In genomic region chrX:72656230-72656898, GRCm38 (mm10) we compare ENCODE assay signal across 8 mouse cellular contexts. TPM values are rescaled to one million over a fixed set of nuclear protein-coding genes. Genes with fewer than 3 reads are reported as not detected.
A peak's percentile ranks its signal among the peaks of the same experiment; 100 is the strongest.
DNase-seq lines count a peak whose midpoint lies in the region; ATAC-seq and TF ChIP-seq lines count a peak whose summit lies in the region.

Gene Gabra3, minus strand, starts transcription at chrX:72656848.

- no peaks in the 10 kb centered on the region for H3K27me3 ChIP-seq in heart, postnatal 0 days (ENCODE audit: control insufficient read depth, insufficient read depth, low read length)
- no peaks in the 10 kb centered on the region for H3K27me3 ChIP-seq in hindbrain, embryonic 15.5 days
- no peaks in the 10 kb centered on the region for H3K27me3 ChIP-seq in midbrain, embryonic 13.5 days

- WGBS in heart, postnatal 0 days, result 11% methylated on average over 4 of the region's 4 CpGs
- 9% methylated on average over 4 of the region's 4 CpGs for WGBS in hindbrain, embryonic 15.5 days
- 9% methylated on average over 4 of the region's 4 CpGs for WGBS in midbrain, embryonic 13.5 days

- no peak within 1 kb of the TSS for H3K27ac ChIP-seq in heart, postnatal 0 days (ENCODE audit: low read depth)
- peak within 1 kb of the TSS; percentile 80 for H3K27ac ChIP-seq in hindbrain, embryonic 15.5 days (replicated peaks)
- peak within 1 kb of the TSS; percentile 65; the same call in 1 of the 2 replicates for H3K27ac ChIP-seq in midbrain, embryonic 13.5 days

- H3K36me3 ChIP-seq in heart, postnatal 0 days (replicated peaks; ENCODE audit: control insufficient read depth, insufficient read depth, low read length), result no peaks in the 10 kb centered on the region
- H3K36me3 ChIP-seq in hindbrain, embryonic 15.5 days, result no peaks in the 10 kb centered on the region
- H3K36me3 ChIP-seq in midbrain, embryonic 13.5 days, result no peaks in the 10 kb centered on the region

- no peak for DNase-seq in heart, postnatal 0 days (ENCODE audit: low spot score)
- no peak for DNase-seq in heart, postnatal 10 days
- peak; percentile 15 for DNase-seq in embryo, embryonic 10 days (ENCODE audit: low spot score)
- no peak for DNase-seq in c-Kit-positive CD71-positive TER-119-positive erythroid progenitor cells, embryonic 14.5 days (ENCODE audit: low spot score)
- no peak for DNase-seq in B cell, adult 2 months
- no peak for DNase-seq in gastrocnemius, postnatal 10 days

- intact Hi-C loops in heart, postnatal 10 days (cut with DNase I), result no loop called here

- no peak for TF ChIP-seq EP300 in heart, postnatal 0 days (IDR thresholded peaks at IDR 0.05; ENCODE audit: low read depth)

- no peak for ATAC-seq in heart, postnatal 0 days (ENCODE audit: insufficient read depth, low read depth)
- ATAC-seq in hindbrain, embryonic 15.5 days (ENCODE audit: low FRiP score, low read depth), result peak; percentile 90
- ATAC-seq in midbrain, embryonic 13.5 days, result peak; percentile 90

- no peak within 1 kb of the TSS for H3K9ac ChIP-seq in heart, postnatal 0 days (replicated peaks; ENCODE audit: low read depth, low read length)
- H3K9ac ChIP-seq in hindbrain, embryonic 15.5 days, result peak within 1 kb of the TSS; percentile 59
- peak within 1 kb of the TSS; percentile 63 for H3K9ac ChIP-seq in midbrain, embryonic 13.5 days (replicated peaks)

- H3K4me2 ChIP-seq in heart, postnatal 0 days (ENCODE audit: low read depth, low read length), result peak within 1 kb of the TSS; percentile 19; the same call in 1 of the 2 replicates
- H3K4me2 ChIP-seq in hindbrain, embryonic 15.5 days, result peak within 1 kb of the TSS; percentile 56
- peak within 1 kb of the TSS; percentile 56 for H3K4me2 ChIP-seq in midbrain, embryonic 13.5 days (replicated peaks)

- H3K4me3 ChIP-seq in heart, postnatal 0 days (ENCODE audit: low read depth, low read length), result peak within 1 kb of the TSS; percentile 18; the same call in 1 of the 2 replicates
- peak within 1 kb of the TSS; percentile 44 for H3K4me3 ChIP-seq in hindbrain, embryonic 15.5 days
- H3K4me3 ChIP-seq in midbrain, embryonic 13.5 days (replicated peaks), result peak within 1 kb of the TSS; percentile 47

- no peak for TF ChIP-seq CTCF in heart, postnatal 0 days (IDR thresholded peaks at IDR 0.05; ENCODE audit: low read depth)

- H3K4me1 ChIP-seq in heart, postnatal 0 days (ENCODE audit: control insufficient read depth, insufficient read depth), result no peaks in the 10 kb centered on the region
- no peaks in the 10 kb centered on the region; the same call in 1 of the 2 replicates for H3K4me1 ChIP-seq in hindbrain, embryonic 15.5 days (replicated peaks)
- H3K4me1 ChIP-seq in midbrain, embryonic 13.5 days (replicated peaks), result no peaks in the 10 kb centered on the region

- no peaks in the 10 kb centered on the region for H3K9me3 ChIP-seq in heart, postnatal 0 days (replicated peaks; ENCODE audit: control insufficient read depth, low read length)
- H3K9me3 ChIP-seq in hindbrain, embryonic 15.5 days, result no peaks in the 10 kb centered on the region
- H3K9me3 ChIP-seq in midbrain, embryonic 13.5 days, result no peaks in the 10 kb centered on the region

RNA-seq across cellular contexts. Expression of gene Gabra3, which starts in this region (rescaled TPM):
- total RNA-seq in heart, postnatal 0 days (2014; rRNA removed; ENCODE audit: low replicate concordance), result 2.4 TPM in 1 of 2 replicates, not detected in the other
- 0.36 and 0.59 TPM in 2 replicates for polyA plus RNA-seq in heart, postnatal 0 days (2015; fragmentation: Nextera tagmentation; extraction: Ambion mirVana)
- total RNA-seq in heart, postnatal 10 days (2021), result under 1 TPM; 0.32 to 0.38 TPM
- polyA plus RNA-seq in hindbrain, embryonic 15.5 days (2015; fragmentation: Nextera tagmentation; extraction: Ambion mirVana), result 36.6 and 42.7 TPM in 2 replicates
- polyA plus RNA-seq in midbrain, embryonic 13.5 days (2015; fragmentation: Nextera tagmentation; extraction: Ambion mirVana), result 18.7 and 20.1 TPM in 2 replicates
- total RNA-seq in gastrocnemius, postnatal 10 days (2021), result 1 to 10 TPM; 2.0 to 2.6 TPM

Comparison
In these comparisons a context has a peak if more than half of its experiments do, and no peak if none do; other contexts are left out.
1. RNA of gene Gabra3 (polyA plus RNA-seq): 36.6 to 42.7 TPM in hindbrain, embryonic 15.5 days and 18.7 to 20.1 TPM in midbrain, embryonic 13.5 days; 0.36 to 0.59 TPM in heart, postnatal 0 days; every median in the first group is over 10 times any median in the second.
2. Peak in every context shown above with its lines, with median percentiles within 50 percentile points of each other: H3K4me2 ChIP-seq and H3K4me3 ChIP-seq.